ENCODE assay signal across 18 mouse cellular contexts in the genomic region with DNA sequence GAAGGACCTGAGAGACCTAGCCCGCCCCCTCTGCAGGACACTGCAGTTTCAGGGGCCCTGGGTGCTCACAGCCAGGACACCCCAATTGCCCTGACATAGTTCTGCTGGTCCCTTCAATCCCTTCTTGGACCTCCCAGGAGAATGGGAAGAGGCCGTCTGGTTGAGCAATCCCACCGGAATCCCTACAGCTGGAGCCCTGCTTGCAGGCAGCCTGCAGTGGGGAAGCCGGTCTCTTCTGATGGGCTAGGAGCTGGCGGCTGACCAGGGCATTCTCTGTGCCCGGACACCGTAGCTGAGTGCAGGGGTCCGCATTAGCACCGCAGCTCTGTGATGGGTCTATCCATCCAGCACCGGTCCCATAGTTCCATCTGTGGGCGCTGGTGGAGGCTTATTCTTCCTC. TPM values are rescaled to one million over a fixed set of nuclear protein-coding genes. Genes with fewer than 3 reads are reported as not detected.
A peak's percentile ranks its signal among the peaks of the same experiment; 100 is the strongest.
DNase-seq lines count a peak whose midpoint lies in the region; ATAC-seq and TF ChIP-seq lines count a peak whose summit lies in the region.
"Had no signal": no experiment of that assay in that cellular context is flagged by ENCODE, and none has a peak within 500 bp of the region (broad histone marks: within the 10 kb centered on the region; RNA-seq: fewer than 3 reads in every experiment).

No protein-coding gene starts in this region.

- no peak overlapping the region for H3K27ac ChIP-seq in lung, postnatal 0 days (ENCODE audit: low read length)

- 91% methylated on average over 11 of the region's 11 CpGs for WGBS in lung, postnatal 0 days
- 93% methylated on average over 11 of the region's 11 CpGs for WGBS in lung, adult 2 months

- peak; percentile 40 for ATAC-seq in lung, postnatal 0 days
- ATAC-seq: activated CD4-positive, CD25-positive, alpha-beta regulatory T cell, adult 4 months; CD4-positive, CD25-positive, alpha-beta regulatory T cell, adult 4 months; Patski had no signal

- no peaks in the 10 kb centered on the region for H3K27me3 ChIP-seq in lung, postnatal 0 days (replicated peaks; ENCODE audit: insufficient read depth, low read length)
- H3K27me3 ChIP-seq: CH12.LX, Patski had no signal

- no peak overlapping the region for H3K4me3 ChIP-seq in lung, postnatal 0 days (ENCODE audit: low read depth, low read length)
- H3K4me3 ChIP-seq in lung, adult 2 months (replicated peaks; ENCODE audit: extremely low read depth, low read depth, low read length) = no peak overlapping the region

- TF ChIP-seq POLR2A in lung, adult 2 months (IDR thresholded peaks at IDR 0.05; ENCODE audit: borderline replicate concordance, extremely low read depth, low read depth, low read length) = no peak

- H3K9ac ChIP-seq in lung, postnatal 0 days (replicated peaks; ENCODE audit: low read depth) = no peak overlapping the region

- no peak for TF ChIP-seq CTCF in lung, postnatal 0 days (IDR thresholded peaks at IDR 0.05)
- TF ChIP-seq CTCF in lung, adult 2 months (IDR thresholded peaks at IDR 0.05; ENCODE audit: insufficient read depth, low read length) = no peak

- H3K4me2 ChIP-seq in lung, postnatal 0 days (replicated peaks; ENCODE audit: low read depth, low read length) = no peak overlapping the region

- no peak for TF ChIP-seq EP300 in lung, postnatal 0 days (IDR thresholded peaks at IDR 0.05)

- H3K4me1 ChIP-seq in lung, postnatal 0 days (ENCODE audit: insufficient read depth, low read depth, low read length) = no peaks in the 10 kb centered on the region
- no peaks in the 10 kb centered on the region for H3K4me1 ChIP-seq in lung, adult 2 months (ENCODE audit: control insufficient read depth, insufficient read depth, low read length)

- H3K36me3 ChIP-seq in lung, postnatal 0 days (ENCODE audit: insufficient read depth, low read length) = peaks cover 3% of the 10 kb centered on the region; the same call in 1 of the 2 replicates

- no peaks in the 10 kb centered on the region for H3K9me3 ChIP-seq in lung, postnatal 0 days (ENCODE audit: low read length)
- H3K9me3 ChIP-seq: G1E had no signal

- DNase-seq in lung, postnatal 0 days (ENCODE audit: low spot score) = peak; percentile 39
- no peak for DNase-seq in lung, postnatal 25 days (ENCODE audit: low spot score)
- peak; percentile 60 for DNase-seq in lung, postnatal 10 days
- DNase-seq in lung, adult 2 months = no peak
- DNase-seq: adrenal gland, adult 2 months; adrenal gland, adult 8-10 months; adrenal gland, postnatal 10 days; adrenal gland, postnatal 14 days; adrenal gland, postnatal 25 days; adrenal gland, postnatal 36 days; B cell, adult 2 months; cerebellum, adult 11 months; cerebellum, adult 18-20 months had no signal

RNA-seq across cellular contexts. Expression of a gene that starts 6.2 kb away (rescaled TPM):
- polyA plus RNA-seq in lung, postnatal 0 days (2015; fragmentation: Nextera tagmentation; extraction: Ambion mirVana) = 8.7 and 9.7 TPM in 2 replicates
- polyA plus RNA-seq in lung, adult 2 months (2012; rRNA removed) = 9.1 and 10.6 TPM in 2 replicates

RNA-seq across cellular contexts. Expression of a gene that starts 6.3 kb away (rescaled TPM):
- 40.1 and 44.2 TPM in 2 replicates for polyA plus RNA-seq in lung, postnatal 0 days (2015; fragmentation: Nextera tagmentation; extraction: Ambion mirVana)
- 6.6 and 7.5 TPM in 2 replicates for polyA plus RNA-seq in lung, adult 2 months (2012; rRNA removed)

Comparison
In these comparisons a context has a peak if more than half of its experiments do, and no peak if none do; other contexts are left out.
1. DNase-seq: peak in lung, postnatal 0 days (single experiment) and lung, postnatal 10 days (single experiment); none in lung, postnatal 25 days (single experiment) and lung, adult 2 months (single experiment).